Mouse (Mus musculus): ENCODE measurements around the gene Tmem183a. TPM values are rescaled to one million over a fixed set of nuclear protein-coding genes. Genes with fewer than 3 reads are reported as not detected.

The Tmem183a gene
- total and polyA plus RNA-seq, 2 experiments from 2014 or later, result 30.1 to 59.8 TPM

GRCm38 (mm10) chr1:134398210-134398609, 36.4 kb upstream of the Tmem183a start:
- H3K36me3 ChIP-seq (replicated peaks; ENCODE audit: control insufficient read depth, insufficient read depth, low read length), result no peaks in the 10 kb centered on the region
- no peak for TF ChIP-seq CTCF (IDR thresholded peaks at IDR 0.05; ENCODE audit: low read depth)
- TF ChIP-seq EP300 (IDR thresholded peaks at IDR 0.05; ENCODE audit: low read depth), result no peak
- H3K4me2 ChIP-seq (ENCODE audit: low read depth, low read length), result no peak overlapping the region
- H3K4me1 ChIP-seq (ENCODE audit: control insufficient read depth, insufficient read depth), result no peaks in the 10 kb centered on the region
- 87% methylated on average over 12 of the region's 12 CpGs for WGBS
- H3K4me3 ChIP-seq (ENCODE audit: low read depth, low read length), result no peak overlapping the region
- ATAC-seq (ENCODE audit: insufficient read depth, low read depth) (no peak), DNase-seq (ENCODE audit: low spot score) (no peak)
- no peak overlapping the region for H3K27ac ChIP-seq (ENCODE audit: low read depth)
- H3K27me3 ChIP-seq (ENCODE audit: control insufficient read depth, insufficient read depth, low read length), result no peaks in the 10 kb centered on the region
- H3K9ac ChIP-seq (replicated peaks; ENCODE audit: low read depth, low read length), result no peak overlapping the region
- H3K9me3 ChIP-seq (replicated peaks; ENCODE audit: control insufficient read depth, low read length), result no peaks in the 10 kb centered on the region

DNA sequence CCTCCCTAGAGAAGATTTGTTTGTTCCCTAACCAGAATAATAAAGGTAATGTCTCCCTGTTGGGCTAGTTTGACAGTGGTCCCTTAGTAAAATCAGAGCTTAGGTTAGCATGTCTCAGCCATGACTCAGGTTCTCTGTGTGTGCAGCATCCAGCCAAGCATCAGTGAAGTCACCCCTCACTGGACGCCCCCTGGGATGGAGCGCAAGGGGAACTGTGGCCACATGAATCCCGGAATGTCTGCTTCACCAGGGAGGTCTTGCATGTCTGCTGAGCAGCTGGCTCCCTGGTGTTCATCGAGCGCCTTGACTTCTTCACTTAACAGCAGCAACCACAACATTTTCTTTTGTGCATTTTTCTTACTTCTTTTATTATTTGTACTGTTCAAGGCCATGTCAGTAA, 32.0 kb upstream of the Tmem183a start:
- Histone ChIP-seq H3K9me3 (replicated peaks; ENCODE audit: control insufficient read depth, low read length) (no peaks in the 10 kb centered on the region), H3K27ac (ENCODE audit: low read depth) (no peak overlapping the region), H3K9ac (replicated peaks; ENCODE audit: low read depth, low read length) (no peak overlapping the region), H3K27me3 (ENCODE audit: control insufficient read depth, insufficient read depth, low read length) (no peaks in the 10 kb centered on the region), H3K36me3 (replicated peaks; ENCODE audit: control insufficient read depth, insufficient read depth, low read length) (no peaks in the 10 kb centered on the region), H3K4me2 (ENCODE audit: low read depth, low read length) (no peak overlapping the region), H3K4me1 (ENCODE audit: control insufficient read depth, insufficient read depth) (no peaks in the 10 kb centered on the region), H3K4me3 (ENCODE audit: low read depth, low read length) (no peak overlapping the region)
- 44% methylated on average over 5 of the region's 5 CpGs for WGBS
- no peak for ATAC-seq (ENCODE audit: insufficient read depth, low read depth)
- TF ChIP-seq EP300 (IDR thresholded peaks at IDR 0.05; ENCODE audit: low read depth) (no peak), CTCF (IDR thresholded peaks at IDR 0.05; ENCODE audit: low read depth) (no peak)
- no peak for DNase-seq (ENCODE audit: low spot score)

- Histone ChIP-seq H3K9ac (replicated peaks; ENCODE audit: low read depth, low read length) (no peak within 1 kb of the TSS), H3K27ac (ENCODE audit: low read depth) (no peak within 1 kb of the TSS), H3K4me1 (ENCODE audit: control insufficient read depth, insufficient read depth) (peaks cover 5% of the 10 kb centered on the region; the same call in 1 of the 2 replicates), H3K4me3 (ENCODE audit: low read depth, low read length) (no peak within 1 kb of the TSS), H3K9me3 (replicated peaks; ENCODE audit: control insufficient read depth, low read length) (no peaks in the 10 kb centered on the region), H3K4me2 (ENCODE audit: low read depth, low read length) (no peak within 1 kb of the TSS), H3K27me3 (ENCODE audit: control insufficient read depth, insufficient read depth, low read length) (no peaks in the 10 kb centered on the region), H3K36me3 (replicated peaks; ENCODE audit: control insufficient read depth, insufficient read depth, low read length) (no peaks in the 10 kb centered on the region)
- DNase-seq (ENCODE audit: low spot score) (no peak), ATAC-seq (ENCODE audit: insufficient read depth, low read depth) (no peak)
- TF ChIP-seq EP300 (IDR thresholded peaks at IDR 0.05; ENCODE audit: low read depth), result no peak
- no peak for TF ChIP-seq CTCF (IDR thresholded peaks at IDR 0.05; ENCODE audit: low read depth)
- WGBS, result 97% methylated on average over 1 of the region's 1 CpGs
Measured at GRCm38 (mm10) chr1:134385666-134386065, 23.9 kb upstream of the Tmem183a start, which contains the start of gene 4933406M09Rik. TSS of gene 4933406M09Rik (plus strand) at chr1:134385940.

- no peak overlapping the region for H3K9ac ChIP-seq (replicated peaks; ENCODE audit: low read depth, low read length)
- H3K27me3 ChIP-seq (ENCODE audit: control insufficient read depth, insufficient read depth, low read length), result no peaks in the 10 kb centered on the region
- H3K9me3 ChIP-seq (replicated peaks; ENCODE audit: control insufficient read depth, low read length), result no peaks in the 10 kb centered on the region
- H3K4me1 ChIP-seq (ENCODE audit: control insufficient read depth, insufficient read depth), result peaks cover 5% of the 10 kb centered on the region; the same call in 1 of the 2 replicates
- no peak overlapping the region for H3K27ac ChIP-seq (ENCODE audit: low read depth)
- no peak overlapping the region for H3K4me3 ChIP-seq (ENCODE audit: low read depth, low read length)
- DNase-seq (ENCODE audit: low spot score) (no peak), ATAC-seq (ENCODE audit: insufficient read depth, low read depth) (no peak)
- H3K36me3 ChIP-seq (replicated peaks; ENCODE audit: control insufficient read depth, insufficient read depth, low read length), result no peaks in the 10 kb centered on the region
- TF ChIP-seq EP300 (IDR thresholded peaks at IDR 0.05; ENCODE audit: low read depth), result no peak
- no peak for TF ChIP-seq CTCF (IDR thresholded peaks at IDR 0.05; ENCODE audit: low read depth)
- H3K4me2 ChIP-seq (ENCODE audit: low read depth, low read length), result no peak overlapping the region
Measured at GRCm38 (mm10) chr1:134385176-134385575, 23.4 kb upstream of the Tmem183a start.

DNA sequence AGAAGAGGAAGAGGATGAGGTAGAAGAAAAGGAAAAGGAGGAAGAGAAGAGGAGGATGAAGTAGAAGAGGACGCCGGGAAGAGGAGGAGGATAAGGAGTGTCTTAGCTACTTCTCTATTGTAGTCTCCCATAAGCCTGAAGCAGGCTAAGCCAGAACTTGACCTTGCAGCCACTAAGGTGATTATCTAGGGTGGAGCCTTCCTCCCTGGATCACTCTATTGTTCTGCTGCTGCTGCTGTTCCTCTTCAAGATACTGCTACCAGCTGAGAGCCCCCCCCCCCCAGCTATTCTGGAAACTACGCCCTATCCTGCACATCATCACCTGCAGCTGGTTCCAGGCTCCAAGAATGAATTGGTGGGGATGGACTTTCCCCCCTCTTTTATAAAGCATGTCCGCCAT, 22.8 kb upstream of the Tmem183a start:
- H3K27ac ChIP-seq (ENCODE audit: low read depth), result no peak overlapping the region
- TF ChIP-seq EP300 (IDR thresholded peaks at IDR 0.05; ENCODE audit: low read depth), result no peak
- no peak for TF ChIP-seq CTCF (IDR thresholded peaks at IDR 0.05; ENCODE audit: low read depth)
- DNase-seq (ENCODE audit: low spot score) (no peak), ATAC-seq (ENCODE audit: insufficient read depth, low read depth) (no peak)
- H3K27me3 ChIP-seq (ENCODE audit: control insufficient read depth, insufficient read depth, low read length), result no peaks in the 10 kb centered on the region
- H3K9ac ChIP-seq (replicated peaks; ENCODE audit: low read depth, low read length), result no peak overlapping the region
- no peaks in the 10 kb centered on the region for H3K36me3 ChIP-seq (replicated peaks; ENCODE audit: control insufficient read depth, insufficient read depth, low read length)
- no peak overlapping the region for H3K4me3 ChIP-seq (ENCODE audit: low read depth, low read length)
- H3K9me3 ChIP-seq (replicated peaks; ENCODE audit: control insufficient read depth, low read length), result no peaks in the 10 kb centered on the region
- H3K4me1 ChIP-seq (ENCODE audit: control insufficient read depth, insufficient read depth), result peaks cover 5% of the 10 kb centered on the region; the same call in 1 of the 2 replicates
- 76% methylated on average over 4 of the region's 4 CpGs for WGBS
- H3K4me2 ChIP-seq (ENCODE audit: low read depth, low read length), result no peak overlapping the region

All from heart, postnatal 0 days (tissue).